Mouse (Mus musculus): Measurements from ENCODE around the gene Znrf2. TPM values are rescaled to one million over a fixed set of nuclear protein-coding genes. Genes with fewer than 3 reads are reported as not detected.

The Znrf2 gene
- polyA plus RNA-seq, 1 experiment = 37.0 TPM

DNA sequence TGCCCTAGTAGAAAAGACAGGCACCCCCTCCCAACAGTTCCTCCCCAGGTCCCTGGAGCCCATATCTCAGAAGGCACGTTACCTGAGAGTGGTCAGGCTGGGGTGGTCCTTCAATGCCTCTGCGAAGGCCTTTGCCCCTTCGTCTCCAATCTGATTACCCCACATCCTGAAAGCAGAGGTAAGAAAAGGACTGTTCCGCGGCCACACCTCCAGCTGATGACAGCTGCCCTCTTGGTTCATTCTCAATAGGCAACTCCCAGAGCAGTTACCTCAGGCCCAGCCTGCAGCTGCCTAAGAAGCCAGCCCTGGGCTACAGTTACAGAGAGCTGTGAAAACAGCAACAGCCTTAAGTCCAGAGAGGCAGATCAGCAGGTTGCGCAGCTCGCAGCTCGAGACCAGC, 117.6 kb downstream of the Znrf2 start:
- Histone ChIP-seq H3K4me1 (ENCODE audit: control insufficient read depth, insufficient read depth, low read length) (no peaks in the 10 kb centered on the region), H3K9me3 (replicated peaks; ENCODE audit: control insufficient read depth, insufficient read depth, low read length, poor library complexity, severe bottlenecking) (peaks cover 8% of the 10 kb centered on the region; the same call in 1 of the 2 replicates), H3K9ac (ENCODE audit: low read depth, poor library complexity, severe bottlenecking) (no peak overlapping the region), H3K36me3 (ENCODE audit: control insufficient read depth, insufficient read depth, low read length, poor library complexity, severe bottlenecking) (peaks cover 17% of the 10 kb centered on the region), H3K27me3 (ENCODE audit: control insufficient read depth, insufficient read depth, low read length, poor library complexity, severe bottlenecking) (no peaks in the 10 kb centered on the region), H3K4me3 (ENCODE audit: low read depth, low read length) (no peak overlapping the region), H3K27ac (ENCODE audit: insufficient read depth, low read length) (no peak overlapping the region)
- TF ChIP-seq CTCF (IDR thresholded peaks at IDR 0.05; ENCODE audit: low read depth, low read length) (no peak), EP300 (IDR thresholded peaks at IDR 0.05; ENCODE audit: insufficient read depth, low read depth, low read length) (no peak), POLR2A (IDR thresholded peaks at IDR 0.05; ENCODE audit: insufficient read depth, low read length) (no peak)

DNA sequence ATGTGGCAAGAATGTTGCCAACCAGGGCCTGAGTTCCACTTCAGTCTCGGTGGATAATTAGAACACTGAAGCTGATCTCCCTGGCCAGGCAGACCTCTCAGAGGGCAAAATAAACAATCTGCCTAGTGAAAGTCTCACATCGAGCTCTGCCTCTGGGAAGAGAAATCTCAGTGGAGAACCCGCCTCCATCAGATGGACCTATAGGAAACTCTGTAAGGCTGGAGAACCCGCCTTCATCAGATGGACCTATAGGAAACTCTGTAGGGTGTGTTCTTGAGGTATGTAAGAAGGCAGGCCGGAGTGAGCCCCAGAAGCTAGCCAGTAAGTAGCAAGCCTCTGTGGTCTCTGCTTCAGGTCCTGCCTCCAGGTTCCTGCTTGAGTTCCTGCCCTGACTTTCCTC, 118.2 kb downstream of the Znrf2 start:
- Histone ChIP-seq H3K9me3 (replicated peaks; ENCODE audit: control insufficient read depth, insufficient read depth, low read length, poor library complexity, severe bottlenecking) (peaks cover 8% of the 10 kb centered on the region; the same call in 1 of the 2 replicates), H3K27me3 (ENCODE audit: control insufficient read depth, insufficient read depth, low read length, poor library complexity, severe bottlenecking) (no peaks in the 10 kb centered on the region), H3K4me3 (ENCODE audit: low read depth, low read length) (no peak overlapping the region), H3K27ac (ENCODE audit: insufficient read depth, low read length) (no peak overlapping the region), H3K4me1 (ENCODE audit: control insufficient read depth, insufficient read depth, low read length) (peaks cover under 1% of the 10 kb centered on the region), H3K36me3 (ENCODE audit: control insufficient read depth, insufficient read depth, low read length, poor library complexity, severe bottlenecking) (peaks cover 11% of the 10 kb centered on the region), H3K9ac (ENCODE audit: low read depth, poor library complexity, severe bottlenecking) (no peak overlapping the region)
- TF ChIP-seq POLR2A (IDR thresholded peaks at IDR 0.05; ENCODE audit: insufficient read depth, low read length) = no peak
- TF ChIP-seq EP300 (IDR thresholded peaks at IDR 0.05; ENCODE audit: insufficient read depth, low read depth, low read length) = no peak
- no peak for TF ChIP-seq CTCF (IDR thresholded peaks at IDR 0.05; ENCODE audit: low read depth, low read length)

DNA sequence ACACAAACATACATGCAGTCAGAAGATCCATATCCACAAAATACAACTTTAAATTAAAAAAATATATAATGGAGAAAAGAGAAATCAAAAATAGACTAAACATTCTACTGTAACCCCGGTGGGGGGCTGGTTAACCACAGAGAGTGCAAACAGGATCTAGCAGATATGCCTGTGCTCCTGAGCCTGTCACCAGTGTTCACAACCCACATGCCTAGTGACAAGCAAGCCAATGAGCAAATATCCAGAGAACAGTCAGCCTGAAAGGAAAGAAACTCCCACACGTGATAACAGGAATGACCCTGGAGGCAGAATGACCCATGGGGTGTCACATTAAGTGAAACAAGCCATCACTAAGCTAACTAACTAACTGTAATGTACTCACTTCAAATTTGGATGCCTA, 119.8 kb downstream of the Znrf2 start:
- Histone ChIP-seq H3K36me3 (ENCODE audit: control insufficient read depth, insufficient read depth, low read length, poor library complexity, severe bottlenecking) (peaks cover 9% of the 10 kb centered on the region), H3K27ac (ENCODE audit: insufficient read depth, low read length) (no peak overlapping the region), H3K9ac (ENCODE audit: low read depth, poor library complexity, severe bottlenecking) (no peak overlapping the region), H3K9me3 (replicated peaks; ENCODE audit: control insufficient read depth, insufficient read depth, low read length, poor library complexity, severe bottlenecking) (no peaks in the 10 kb centered on the region), H3K4me3 (ENCODE audit: low read depth, low read length) (no peak overlapping the region), H3K27me3 (ENCODE audit: control insufficient read depth, insufficient read depth, low read length, poor library complexity, severe bottlenecking) (no peaks in the 10 kb centered on the region), H3K4me1 (ENCODE audit: control insufficient read depth, insufficient read depth, low read length) (peaks cover 4% of the 10 kb centered on the region)
- TF ChIP-seq EP300 (IDR thresholded peaks at IDR 0.05; ENCODE audit: insufficient read depth, low read depth, low read length) = no peak
- no peak for TF ChIP-seq CTCF (IDR thresholded peaks at IDR 0.05; ENCODE audit: low read depth, low read length)
- no peak for TF ChIP-seq POLR2A (IDR thresholded peaks at IDR 0.05; ENCODE audit: insufficient read depth, low read length)

DNA sequence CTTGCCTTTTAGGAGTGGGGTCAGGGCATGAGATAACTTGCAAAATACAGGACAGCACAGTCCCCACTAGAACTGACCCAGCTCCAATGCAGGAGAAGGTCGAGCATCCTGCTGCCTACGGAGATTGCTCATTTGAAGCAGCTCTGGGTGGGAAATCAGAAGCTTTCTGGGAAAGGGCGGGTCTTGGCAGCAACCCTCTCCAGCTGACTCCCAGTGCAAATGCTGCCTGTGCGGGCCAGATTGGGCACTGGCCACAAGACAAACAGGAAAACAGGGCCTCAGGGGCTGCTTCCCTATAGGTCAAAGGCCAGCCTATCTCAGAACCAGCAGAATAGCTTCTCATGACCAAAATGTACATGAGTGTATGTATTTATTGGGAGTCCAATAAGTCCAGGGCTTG, 122.9 kb downstream of the Znrf2 start:
- no peak overlapping the region for H3K4me3 ChIP-seq (ENCODE audit: low read depth, low read length)
- TF ChIP-seq EP300 (IDR thresholded peaks at IDR 0.05; ENCODE audit: insufficient read depth, low read depth, low read length) (0 out of 2 replicates have a peak, but pooled peaks have one; percentile 32), POLR2A (IDR thresholded peaks at IDR 0.05; ENCODE audit: insufficient read depth, low read length) (no peak)
- H3K4me1 ChIP-seq (ENCODE audit: control insufficient read depth, insufficient read depth, low read length) = peaks cover 7% of the 10 kb centered on the region
- no peaks in the 10 kb centered on the region for H3K27me3 ChIP-seq (ENCODE audit: control insufficient read depth, insufficient read depth, low read length, poor library complexity, severe bottlenecking)
- H3K36me3 ChIP-seq (ENCODE audit: control insufficient read depth, insufficient read depth, low read length, poor library complexity, severe bottlenecking) = peaks cover 7% of the 10 kb centered on the region; the same call in 1 of the 2 replicates
- no peak overlapping the region for H3K9ac ChIP-seq (ENCODE audit: low read depth, poor library complexity, severe bottlenecking)
- no peak overlapping the region for H3K27ac ChIP-seq (ENCODE audit: insufficient read depth, low read length)
- no peaks in the 10 kb centered on the region for H3K9me3 ChIP-seq (replicated peaks; ENCODE audit: control insufficient read depth, insufficient read depth, low read length, poor library complexity, severe bottlenecking)

DNA sequence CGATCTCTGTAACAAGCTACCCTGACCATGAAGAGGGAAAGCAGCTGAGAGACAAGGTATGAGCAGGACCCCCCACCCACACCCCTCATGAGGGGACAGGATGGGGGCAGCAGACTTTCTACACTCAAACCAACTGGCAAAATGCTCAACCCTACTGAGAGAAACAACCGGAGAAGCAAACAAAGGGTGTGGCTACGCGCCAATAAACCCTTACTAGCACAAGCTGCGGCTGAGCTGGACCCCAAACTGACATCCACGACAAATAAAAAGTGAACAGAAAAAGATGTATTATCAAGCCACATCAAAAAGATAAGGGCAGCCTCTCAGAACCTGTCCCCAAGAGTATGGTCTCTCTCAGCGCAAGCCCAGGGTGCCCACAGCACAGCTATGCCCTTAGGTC, 123.4 kb downstream of the Znrf2 start:
- TF ChIP-seq EP300 (IDR thresholded peaks at IDR 0.05; ENCODE audit: insufficient read depth, low read depth, low read length) (no peak), POLR2A (IDR thresholded peaks at IDR 0.05; ENCODE audit: insufficient read depth, low read length) (no peak), CTCF (IDR thresholded peaks at IDR 0.05; ENCODE audit: low read depth, low read length) (no peak)
- Histone ChIP-seq H3K27ac (ENCODE audit: insufficient read depth, low read length) (no peak overlapping the region), H3K9ac (ENCODE audit: low read depth, poor library complexity, severe bottlenecking) (no peak overlapping the region), H3K9me3 (replicated peaks; ENCODE audit: control insufficient read depth, insufficient read depth, low read length, poor library complexity, severe bottlenecking) (no peaks in the 10 kb centered on the region), H3K4me1 (ENCODE audit: control insufficient read depth, insufficient read depth, low read length) (peaks cover 9% of the 10 kb centered on the region), H3K4me3 (ENCODE audit: low read depth, low read length) (no peak overlapping the region), H3K36me3 (ENCODE audit: control insufficient read depth, insufficient read depth, low read length, poor library complexity, severe bottlenecking) (peaks cover 7% of the 10 kb centered on the region; the same call in 1 of the 2 replicates), H3K27me3 (ENCODE audit: control insufficient read depth, insufficient read depth, low read length, poor library complexity, severe bottlenecking) (no peaks in the 10 kb centered on the region)

DNA sequence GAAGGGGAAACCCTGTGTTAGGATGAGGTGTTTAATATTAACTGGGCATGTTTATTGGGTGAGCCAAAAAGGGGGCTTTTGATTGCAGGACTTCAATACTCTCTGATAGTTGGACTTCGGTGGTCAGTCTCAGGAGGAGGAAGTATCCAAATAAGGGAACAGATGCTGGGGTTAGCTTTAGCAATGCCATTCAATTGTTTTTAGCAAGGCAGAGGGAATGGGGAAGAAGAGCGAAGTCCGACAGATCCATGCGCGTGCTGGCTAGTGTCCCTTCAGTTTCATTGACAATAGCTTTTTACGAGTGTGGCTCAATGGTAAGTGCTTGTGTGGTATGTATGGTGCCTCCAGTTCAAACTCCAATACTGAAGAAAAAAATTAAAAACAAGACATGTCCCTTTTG, 124.4 kb downstream of the Znrf2 start:
- H3K36me3 ChIP-seq (ENCODE audit: control insufficient read depth, insufficient read depth, low read length, poor library complexity, severe bottlenecking) = peaks cover 6% of the 10 kb centered on the region; the same call in 1 of the 2 replicates
- H3K9me3 ChIP-seq (replicated peaks; ENCODE audit: control insufficient read depth, insufficient read depth, low read length, poor library complexity, severe bottlenecking) = no peaks in the 10 kb centered on the region
- peaks cover 9% of the 10 kb centered on the region for H3K4me1 ChIP-seq (ENCODE audit: control insufficient read depth, insufficient read depth, low read length)
- no peak overlapping the region for H3K4me3 ChIP-seq (ENCODE audit: low read depth, low read length)
- TF ChIP-seq POLR2A (IDR thresholded peaks at IDR 0.05; ENCODE audit: insufficient read depth, low read length) (no peak), EP300 (IDR thresholded peaks at IDR 0.05; ENCODE audit: insufficient read depth, low read depth, low read length) (no peak), CTCF (IDR thresholded peaks at IDR 0.05; ENCODE audit: low read depth, low read length) (no peak)
- no peak overlapping the region for H3K9ac ChIP-seq (ENCODE audit: low read depth, poor library complexity, severe bottlenecking)
- no peak overlapping the region for H3K27ac ChIP-seq (ENCODE audit: insufficient read depth, low read length)
- H3K27me3 ChIP-seq (ENCODE audit: control insufficient read depth, insufficient read depth, low read length, poor library complexity, severe bottlenecking) = no peaks in the 10 kb centered on the region

Other genes with a start within 250 kb of the Znrf2 start
- 15.0 and 16.9 TPM in 2 replicates for gene Plekha8, start 221.8 kb upstream of the Znrf2 start, polyA plus RNA-seq (2011; ENCODE audit: insufficient read depth, insufficient read length, low read depth, missing spikeins)
- 3.1 and 5.0 TPM in 2 replicates for gene Fkbp14, start 219.6 kb upstream of the Znrf2 start, polyA plus RNA-seq (2011; ENCODE audit: insufficient read depth, insufficient read length, low read depth, missing spikeins)
- gene Mturn, start 135.3 kb upstream of the Znrf2 start, polyA plus RNA-seq (2011; ENCODE audit: insufficient read depth, insufficient read length, low read depth, missing spikeins) = 3.8 and 4.8 TPM in 2 replicates
- 9.4 and 10.0 TPM in 2 replicates for gene Nod1, start 155.7 kb downstream of the Znrf2 start, polyA plus RNA-seq (2011; ENCODE audit: insufficient read depth, insufficient read length, low read depth, missing spikeins)
- gene Ggct, start 176.0 kb downstream of the Znrf2 start, polyA plus RNA-seq (2011; ENCODE audit: insufficient read depth, insufficient read length, low read depth, missing spikeins) = 44.7 and 50.1 TPM in 2 replicates
- 281 and 286 TPM in 2 replicates for gene Gars, start 221.1 kb downstream of the Znrf2 start, polyA plus RNA-seq (2011; ENCODE audit: insufficient read depth, insufficient read length, low read depth, missing spikeins)